Mouse (Mus musculus) right cerebral cortex, postnatal 25 days (tissue): Measurements from ENCODE around the gene Zfp668.
A peak's percentile ranks its signal among the peaks of the same experiment; 100 is the strongest.

ENCODE experiments used
- DNase-seq: peaks from one replicate; pipeline ENCODE4 v3.0.0; 2022

Gene Zfp668

DNA sequence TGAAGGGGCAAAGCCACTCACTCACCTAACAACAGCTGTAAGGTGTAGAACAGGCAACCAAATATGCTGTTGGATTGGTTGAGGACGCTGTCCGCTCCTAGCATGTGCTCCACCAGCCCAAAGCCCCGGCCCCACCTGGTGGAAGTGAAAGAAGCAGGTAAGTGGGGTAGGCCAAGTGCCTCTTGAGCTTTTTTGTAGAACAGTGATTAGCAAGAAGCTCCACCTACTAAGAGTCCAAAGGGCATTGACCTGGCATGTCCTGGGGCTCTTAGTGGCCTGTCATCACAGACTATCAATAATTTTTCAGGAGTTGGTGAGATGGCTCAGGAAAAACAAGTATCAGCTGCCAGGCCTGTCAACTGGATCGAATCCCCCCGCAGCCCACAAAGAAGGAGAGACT is 17.9 kb upstream of the Zfp668 start:
- DNase-seq: no peak

DNA sequence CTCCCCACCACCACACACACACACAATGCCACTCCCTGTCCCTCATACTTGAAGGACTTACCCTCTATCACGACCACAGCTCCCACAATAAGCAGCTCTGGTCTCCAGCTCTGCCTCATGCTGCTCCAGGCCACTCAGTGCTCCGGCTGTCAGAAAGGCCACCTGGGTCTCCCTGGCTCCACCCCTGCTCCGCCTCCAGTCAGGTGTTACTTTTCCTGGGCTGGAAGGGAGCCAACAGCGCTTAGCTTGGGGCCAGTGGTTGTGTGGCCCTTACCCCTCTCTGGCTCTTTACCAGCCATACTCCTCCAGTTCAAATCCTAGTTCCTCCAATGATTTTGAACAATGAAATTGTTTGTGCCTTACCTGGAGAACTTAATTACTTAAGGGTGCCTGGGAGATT is 14.2 kb upstream of the Zfp668 start, which contains the start of gene Prss53:
Prss53 (minus strand) TSS at position 173 of the 400 bp plus-strand sequence.
- no peak for DNase-seq

DNA sequence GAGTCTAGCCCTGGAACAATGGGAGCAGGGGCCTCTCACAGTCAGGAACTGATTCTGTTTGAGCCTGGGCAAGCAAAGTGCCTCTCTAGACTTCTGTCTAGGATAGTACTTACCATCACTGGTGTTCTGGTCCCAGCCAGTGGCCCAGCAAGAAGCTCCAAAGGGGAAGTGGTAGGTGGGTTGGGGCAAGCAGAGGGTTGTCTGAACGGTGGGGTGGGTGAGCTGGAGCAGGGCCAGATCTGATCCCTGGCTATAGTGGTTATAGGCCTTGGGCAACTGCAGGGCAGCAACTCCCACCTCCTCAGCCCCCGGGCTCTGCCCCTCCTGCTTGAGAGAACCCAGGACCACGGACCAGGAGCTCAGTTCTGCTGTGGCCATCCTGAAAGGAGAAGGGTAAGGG is 12.2 kb upstream of the Zfp668 start:
- DNase-seq: no peak

DNA sequence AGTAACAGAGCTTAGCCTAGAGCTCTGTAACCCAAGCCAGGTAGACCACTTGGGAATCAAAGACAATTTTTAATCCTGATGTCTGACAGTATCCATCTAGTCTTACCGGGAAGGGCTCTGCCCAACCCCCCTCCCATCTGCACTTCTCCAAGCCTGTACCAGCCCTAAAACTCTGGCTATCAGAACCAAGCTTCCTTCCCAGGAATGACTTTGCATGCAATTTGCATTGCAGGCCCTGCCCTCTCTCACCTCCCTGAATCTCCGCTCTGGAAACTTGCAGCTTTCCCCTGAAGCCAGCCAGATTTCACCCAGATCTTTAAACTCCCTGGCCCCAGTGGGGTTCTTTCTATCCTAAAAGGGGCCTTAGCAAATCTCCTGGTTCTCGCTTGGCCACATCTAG is 11.2 kb upstream of the Zfp668 start:
- no peak for DNase-seq

DNA sequence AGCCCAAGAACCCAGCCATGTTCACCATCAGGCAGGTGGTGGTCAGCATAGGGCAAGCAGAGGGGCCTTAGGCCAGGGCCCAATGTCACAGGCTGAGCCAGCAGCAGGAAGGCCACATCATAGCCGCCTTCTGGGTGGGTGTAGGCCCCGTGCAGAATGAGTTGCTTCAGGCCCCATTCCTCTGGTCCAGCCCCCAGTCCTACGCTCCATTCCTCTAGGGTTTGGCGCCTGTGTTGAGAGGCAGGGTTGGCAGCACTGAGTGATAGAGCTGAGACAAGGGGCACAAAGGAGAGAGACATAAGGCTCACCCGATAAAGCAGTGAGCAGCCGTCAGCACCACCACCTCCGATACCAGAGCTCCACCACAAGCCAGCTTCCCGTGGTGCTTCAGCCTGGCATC is 10.6 kb upstream of the Zfp668 start:
- no peak for DNase-seq

DNA sequence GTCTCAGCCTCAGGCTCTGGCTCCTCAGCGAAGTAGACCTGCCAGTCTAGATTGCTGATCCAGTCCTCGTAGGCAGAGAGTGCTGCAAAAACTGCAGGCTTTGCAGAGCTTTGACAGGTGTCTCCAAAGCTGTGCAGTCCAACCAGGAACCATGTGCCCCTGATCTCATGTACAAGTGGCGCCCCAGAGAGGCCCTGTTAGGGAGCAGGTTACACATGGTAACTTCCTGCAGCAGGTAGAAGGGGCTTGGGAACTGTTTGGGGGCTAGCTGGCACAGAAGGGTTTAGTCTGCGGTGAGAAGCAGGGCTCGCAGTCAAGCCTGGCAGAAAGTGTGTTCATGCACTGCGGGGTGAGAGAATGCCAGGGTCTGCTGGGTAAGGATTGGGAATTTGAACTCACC is 9.9 kb upstream of the Zfp668 start:
- no peak for DNase-seq

DNA sequence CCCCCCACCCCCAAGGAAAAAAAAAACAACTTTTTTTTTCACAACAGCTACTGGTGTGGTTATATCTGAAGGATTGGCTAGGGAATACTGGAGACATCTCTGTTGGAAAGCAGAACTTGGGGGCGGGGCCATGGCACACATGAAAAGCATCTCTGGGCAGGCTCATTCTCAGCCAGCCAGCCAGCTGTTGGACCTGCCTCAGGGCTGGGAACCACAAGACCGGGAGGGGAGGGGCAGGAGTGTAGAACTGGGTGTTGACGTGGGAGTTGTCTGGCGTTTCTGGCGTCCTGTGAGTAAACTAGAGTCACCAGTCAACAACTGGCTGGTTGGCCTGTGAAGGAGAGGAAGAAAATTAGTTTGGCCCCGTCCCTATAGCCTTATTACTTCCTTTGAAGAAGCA is 9.3 kb upstream of the Zfp668 start:
- DNase-seq: no peak

DNA sequence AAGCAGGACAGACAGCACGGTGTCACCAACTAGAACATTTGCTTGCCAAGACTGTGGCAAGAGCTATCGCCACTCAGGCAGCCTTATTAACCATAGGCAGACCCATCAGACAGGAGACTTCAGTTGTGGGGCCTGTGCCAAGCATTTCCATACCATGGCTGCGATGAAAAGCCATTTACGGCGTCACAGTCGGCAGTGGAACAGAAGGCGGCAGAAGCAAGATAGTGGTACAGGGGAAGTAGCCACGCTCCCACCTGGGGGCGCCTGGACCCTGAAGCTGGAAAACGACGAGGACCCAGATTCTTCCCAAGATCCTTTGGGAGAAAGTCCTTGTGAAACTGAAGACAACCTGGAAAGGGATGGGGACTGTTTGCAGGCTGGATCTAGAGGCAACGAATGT is 3.8 kb upstream of the Zfp668 start:
- no peak for DNase-seq

DNA sequence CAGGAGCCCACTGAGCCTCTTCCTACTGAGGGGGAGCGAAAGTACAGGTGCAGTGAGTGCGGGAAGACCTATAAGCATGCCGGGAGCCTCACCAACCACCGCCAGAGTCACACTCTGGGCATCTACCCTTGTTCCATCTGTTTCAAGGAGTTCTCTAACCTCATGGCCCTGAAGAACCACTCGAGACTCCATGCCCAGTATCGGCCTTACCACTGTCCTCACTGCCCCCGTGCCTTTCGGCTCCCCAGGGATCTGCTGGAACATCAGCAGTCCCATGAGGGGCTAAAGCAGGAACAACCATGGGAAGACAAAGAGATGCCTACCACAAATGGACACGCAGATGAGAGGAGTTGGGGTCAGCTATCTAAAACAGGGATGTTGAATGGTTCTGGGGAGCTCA is 2.7 kb upstream of the Zfp668 start:
- no peak for DNase-seq

DNA sequence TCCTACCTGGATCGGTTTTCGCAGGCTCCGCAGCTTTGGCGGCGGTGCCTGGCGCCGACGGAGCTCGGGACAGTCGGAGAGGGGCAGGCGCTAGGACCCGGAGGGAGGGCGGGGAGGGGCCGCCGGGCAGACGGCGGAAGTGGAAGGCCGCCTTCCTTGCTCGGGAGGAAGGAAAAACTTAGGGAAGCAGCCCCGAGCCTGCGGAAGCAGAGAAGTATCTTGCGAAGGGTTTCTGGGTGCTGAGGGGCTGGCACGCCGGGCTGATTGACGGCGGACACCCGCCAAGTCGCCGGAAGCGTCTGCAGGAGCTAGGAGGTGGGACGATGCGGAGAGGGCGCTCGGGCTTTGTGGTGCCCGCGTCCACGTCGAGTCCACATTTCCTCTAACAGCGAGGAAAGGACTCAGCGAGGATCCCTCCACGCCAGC is 574 bp downstream of the Zfp668 start, which contains the start of gene Zfp646:
Zfp646 (plus strand) TSS at position 181 of the 426 bp plus-strand sequence.
- DNase-seq: no peak

DNA sequence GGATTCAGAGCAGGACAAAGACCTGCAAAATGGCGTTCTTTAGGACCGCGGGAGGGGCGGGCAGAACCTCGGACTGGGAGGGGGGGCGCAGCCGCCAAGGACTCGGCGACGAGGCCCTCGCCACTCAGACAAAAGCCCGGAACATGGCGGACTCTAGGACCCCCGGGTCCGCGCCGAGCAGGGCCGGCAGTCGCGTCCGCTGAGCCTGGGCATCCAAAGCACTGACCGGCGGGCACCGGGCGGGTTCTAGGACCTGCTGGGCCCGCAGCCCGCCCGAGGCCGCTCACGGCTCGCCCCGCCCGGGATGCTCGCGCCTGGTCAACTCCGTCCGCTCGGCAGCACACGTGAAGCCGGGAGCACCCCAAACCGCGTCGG is 1.0 kb downstream of the Zfp668 start:
- DNase-seq: peak; percentile 95

DNA sequence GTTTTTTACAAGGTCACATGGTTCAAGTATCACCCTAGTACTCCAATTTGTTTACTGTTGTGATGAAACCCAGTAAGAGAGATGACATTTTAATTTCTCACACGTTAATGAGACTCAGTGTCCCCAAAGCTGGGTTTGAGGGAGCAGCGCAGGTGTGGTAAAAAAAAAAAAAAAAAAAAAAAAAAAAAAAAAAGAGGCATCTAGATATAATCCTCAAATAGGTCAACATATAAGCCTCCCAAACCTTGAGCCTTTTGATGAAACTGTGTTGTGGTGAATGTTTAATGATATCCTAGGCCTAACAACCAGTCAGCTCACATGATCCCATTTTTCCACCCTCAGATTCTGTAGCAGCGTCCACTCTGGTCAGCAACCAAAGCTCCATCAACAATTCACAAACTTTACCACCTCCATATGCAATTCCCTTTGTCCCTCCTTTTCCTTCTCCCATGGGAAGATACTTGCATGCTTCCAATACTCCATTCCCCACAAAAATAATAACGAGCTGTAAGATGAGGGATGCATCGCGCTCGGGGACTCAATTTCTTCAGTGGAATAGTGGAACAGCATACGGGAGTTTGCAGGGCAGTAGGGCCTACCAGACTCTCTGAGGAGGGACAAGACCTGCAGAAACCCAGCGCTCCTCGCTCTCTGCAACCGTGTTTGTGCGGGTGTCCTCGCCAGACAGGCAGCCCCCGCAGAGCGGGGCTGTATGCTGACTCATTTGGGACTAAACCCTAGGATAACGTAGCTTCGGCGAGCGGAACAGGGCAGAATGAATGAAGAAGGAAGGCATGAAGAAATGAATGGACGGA is 1.6 kb downstream of the Zfp668 start:
- DNase-seq: no peak

DNA sequence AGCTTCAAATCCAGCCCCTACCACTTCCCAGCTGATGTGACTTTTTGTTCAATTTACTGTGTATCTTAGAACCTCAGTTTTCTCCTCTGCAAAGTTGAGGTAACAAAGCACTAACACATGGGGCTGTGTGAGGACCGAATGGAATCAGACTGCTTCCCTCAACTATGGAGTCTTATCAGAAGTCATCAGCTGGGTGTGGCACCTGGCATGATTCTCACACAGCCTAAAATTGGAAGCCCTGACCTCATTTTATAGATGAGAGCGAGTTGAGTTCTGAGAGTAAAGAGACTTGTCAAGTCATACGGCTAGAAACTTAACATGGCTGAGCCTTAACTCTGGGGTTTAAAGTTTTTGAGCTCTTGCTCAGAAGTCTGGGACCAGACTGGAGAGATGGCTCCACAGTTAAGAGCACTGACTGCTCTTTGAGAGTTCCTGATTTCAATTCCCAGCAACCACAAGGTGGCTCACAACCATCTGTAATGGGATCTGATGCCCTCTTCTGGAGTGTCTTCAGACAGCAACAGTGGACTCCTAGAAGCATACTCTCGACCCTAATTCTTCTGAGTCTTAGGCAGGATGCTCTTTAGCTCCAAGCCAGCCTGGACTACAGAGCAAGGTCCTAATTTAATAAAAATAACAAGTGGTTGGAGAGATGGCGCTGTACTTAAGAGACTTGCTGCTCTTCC is 6.3 kb downstream of the Zfp668 start:
- no peak for DNase-seq

DNA sequence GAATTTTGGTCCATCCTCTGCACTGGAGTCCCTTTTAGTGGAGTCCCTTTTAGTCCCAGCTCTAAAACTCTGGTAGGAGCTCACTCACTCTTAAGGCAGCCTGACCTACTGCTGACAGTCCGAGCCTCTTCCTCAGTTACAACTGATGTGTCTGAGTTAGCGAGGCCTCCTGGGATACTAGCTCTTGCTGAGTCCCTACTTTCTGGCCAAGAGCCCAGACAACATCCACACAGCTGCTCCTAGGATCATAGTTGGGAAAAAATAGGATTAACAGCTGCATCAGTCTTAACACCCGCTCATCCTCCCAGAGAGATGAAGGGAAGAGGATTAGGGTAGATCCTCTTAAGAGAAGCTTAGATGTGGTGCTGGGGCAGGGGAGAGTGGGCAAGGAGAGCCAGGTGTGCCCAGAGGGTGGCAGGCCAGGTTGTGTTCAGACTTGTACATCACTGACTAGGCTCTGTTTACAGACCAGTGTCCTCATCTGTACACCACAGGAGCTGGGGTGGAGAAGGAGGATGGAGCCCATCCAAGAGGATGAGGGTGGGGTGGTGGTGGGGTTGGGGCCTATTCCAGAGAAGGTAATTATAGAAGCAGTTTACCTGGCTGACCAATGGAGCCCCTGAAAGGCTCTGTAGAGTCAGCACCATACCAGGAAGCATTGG is 7.3 kb downstream of the Zfp668 start:
- DNase-seq: peak; percentile 15

DNA sequence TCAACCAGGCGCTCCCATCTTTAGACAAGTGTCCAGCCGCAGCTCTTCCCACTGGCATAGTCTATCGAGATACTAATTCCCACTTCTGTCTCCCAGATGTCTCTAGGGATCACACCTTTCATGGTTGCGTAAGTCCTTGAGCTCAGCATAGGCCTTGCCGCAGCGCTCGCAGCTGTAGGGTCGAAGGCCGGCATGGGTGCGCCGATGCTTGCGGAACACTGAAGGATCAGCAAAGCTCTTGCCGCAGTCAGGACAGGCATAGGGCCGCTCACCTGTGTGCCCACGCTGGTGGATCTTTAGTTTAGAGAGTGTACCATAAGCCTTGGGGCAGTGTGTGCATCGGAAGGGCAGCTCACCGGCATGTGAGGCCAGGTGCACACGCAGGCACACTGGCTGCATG is 9.0 kb downstream of the Zfp668 start:
- DNase-seq: no peak

DNA sequence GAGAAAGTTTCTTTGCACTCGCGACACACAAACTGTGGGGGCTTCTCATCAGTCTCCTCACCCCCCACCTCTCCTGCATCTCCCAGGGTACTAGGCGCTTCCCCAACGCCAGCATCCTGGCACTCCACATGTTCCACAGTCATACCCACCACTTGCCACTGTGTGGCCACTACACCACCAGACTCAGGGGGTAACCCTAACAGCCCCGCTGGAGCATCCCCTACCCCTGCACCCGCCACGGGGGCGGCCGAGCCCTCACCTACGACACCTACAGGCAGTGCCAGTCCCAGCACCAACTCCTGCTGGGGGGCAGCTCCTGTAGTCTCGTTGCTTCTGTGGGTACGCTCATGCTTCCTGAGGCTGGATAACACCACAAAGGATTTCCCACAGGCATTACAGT is 10.2 kb downstream of the Zfp668 start:
- DNase-seq: no peak

DNA sequence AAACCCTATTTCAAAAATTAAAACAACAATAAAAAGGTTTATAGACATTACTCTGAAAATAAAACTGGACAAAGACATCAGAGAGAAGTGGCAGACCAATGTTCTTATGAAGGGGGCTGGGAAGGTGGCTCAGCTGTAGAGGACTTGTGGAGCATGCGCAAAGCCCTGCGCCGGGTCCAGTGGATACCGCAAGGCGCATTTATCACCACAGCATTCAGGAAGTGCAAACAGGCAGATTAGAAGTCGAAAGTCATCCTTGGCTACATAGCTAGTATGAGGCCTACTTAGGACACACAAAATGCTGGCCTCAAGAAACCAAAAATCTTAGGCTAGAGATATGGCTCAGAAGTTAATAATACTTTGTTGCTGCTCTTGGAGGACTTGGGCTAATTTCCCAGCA is 18.4 kb downstream of the Zfp668 start:
- DNase-seq: no peak

DNA sequence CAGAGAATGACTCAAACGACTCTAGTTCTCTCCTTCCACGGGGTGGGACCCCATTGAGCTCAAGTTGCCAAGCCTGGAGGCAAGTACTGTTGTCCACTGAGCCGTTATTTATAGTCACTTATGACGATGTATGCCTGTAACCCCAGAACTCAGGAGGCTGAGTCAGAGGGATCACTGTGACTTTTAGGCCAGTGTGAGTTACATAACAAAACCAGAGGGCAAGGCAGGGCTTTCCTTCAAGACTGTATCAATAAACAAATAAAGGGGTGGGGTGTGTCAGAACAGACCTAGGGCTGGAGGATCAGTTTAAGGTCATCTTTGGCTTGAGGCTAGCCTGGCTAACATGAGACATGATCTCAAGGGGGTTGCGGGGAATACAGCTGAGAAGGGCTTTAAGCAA is 25.7 kb downstream of the Zfp668 start:
- no peak for DNase-seq

DNA sequence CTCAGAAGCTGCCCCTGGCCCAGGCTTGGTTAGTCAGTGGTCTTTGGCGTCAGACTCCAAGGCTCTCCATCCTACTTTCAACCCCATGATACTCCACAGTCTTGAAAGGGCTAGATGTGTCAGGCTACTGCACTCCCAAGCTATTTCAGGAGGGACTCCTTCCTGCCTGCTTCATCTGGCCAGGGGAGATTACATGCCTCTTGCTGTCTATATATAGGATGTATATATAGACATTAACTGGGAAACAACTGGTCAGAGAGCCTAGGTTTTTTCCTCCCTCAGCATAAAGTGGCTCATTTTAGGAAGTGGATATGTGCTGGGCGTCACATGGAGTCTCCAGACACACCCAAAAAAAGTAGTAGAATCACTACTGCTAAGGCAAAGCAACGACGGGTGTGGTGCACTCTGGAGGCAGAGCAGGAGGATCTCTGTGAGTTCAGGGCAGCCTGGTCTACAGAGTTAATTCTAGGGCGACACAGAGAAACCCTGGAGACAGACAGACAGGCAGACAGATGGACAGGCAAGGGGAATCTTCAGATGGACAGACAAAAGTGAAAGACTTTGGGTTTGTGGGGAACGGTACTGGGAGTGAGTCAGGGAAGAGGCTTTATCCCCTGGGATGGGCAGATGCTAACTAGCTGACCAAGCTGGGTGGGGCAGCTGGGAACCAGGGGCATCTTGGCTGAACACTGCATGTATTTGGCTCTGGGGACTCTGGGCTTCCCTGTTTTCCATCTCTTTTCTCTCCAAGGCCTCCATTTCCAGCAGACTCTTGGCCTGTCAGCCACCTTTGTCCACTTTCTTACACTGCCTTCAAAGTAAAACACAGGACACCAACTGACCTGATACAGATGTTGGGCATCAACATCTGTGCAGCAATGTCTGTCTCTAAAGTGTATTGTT is 26.4 kb downstream of the Zfp668 start:
- DNase-seq: no peak

DNA sequence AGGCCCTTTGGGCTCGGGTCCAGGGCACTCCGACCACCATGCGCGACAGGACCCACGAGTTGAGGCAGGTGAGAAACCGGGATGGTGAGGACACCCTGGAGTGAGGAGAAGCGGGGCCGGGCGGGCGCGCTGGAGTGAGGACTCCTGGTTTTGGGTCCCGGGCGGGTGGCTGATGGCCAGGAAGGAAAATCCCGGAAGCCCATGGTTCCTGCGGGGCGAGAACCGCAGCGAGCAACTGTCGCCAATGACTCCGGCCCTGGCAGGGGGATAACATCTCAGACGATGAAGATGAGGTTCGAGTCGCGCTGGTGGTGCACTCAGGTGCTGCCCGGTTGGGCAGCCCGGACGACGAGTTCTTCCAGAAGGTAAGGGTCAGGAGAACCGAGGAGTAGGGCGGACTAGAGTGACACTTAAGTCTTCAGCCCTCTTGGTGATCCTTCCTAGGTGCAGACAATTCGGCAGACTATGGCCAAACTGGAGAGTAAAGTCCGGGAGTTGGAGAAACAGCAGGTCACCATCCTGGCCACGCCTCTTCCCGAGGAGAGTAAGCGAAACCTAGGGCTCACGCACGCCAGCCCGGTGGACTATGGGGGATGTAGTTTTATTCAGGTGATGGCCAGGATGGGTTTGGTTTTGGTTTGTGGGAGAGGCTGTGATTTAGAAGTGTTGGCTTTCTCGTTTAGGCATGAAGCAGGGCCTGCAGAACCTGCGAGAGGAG is 34.5 kb downstream of the Zfp668 start:
- peak; percentile 83 for DNase-seq

DNA sequence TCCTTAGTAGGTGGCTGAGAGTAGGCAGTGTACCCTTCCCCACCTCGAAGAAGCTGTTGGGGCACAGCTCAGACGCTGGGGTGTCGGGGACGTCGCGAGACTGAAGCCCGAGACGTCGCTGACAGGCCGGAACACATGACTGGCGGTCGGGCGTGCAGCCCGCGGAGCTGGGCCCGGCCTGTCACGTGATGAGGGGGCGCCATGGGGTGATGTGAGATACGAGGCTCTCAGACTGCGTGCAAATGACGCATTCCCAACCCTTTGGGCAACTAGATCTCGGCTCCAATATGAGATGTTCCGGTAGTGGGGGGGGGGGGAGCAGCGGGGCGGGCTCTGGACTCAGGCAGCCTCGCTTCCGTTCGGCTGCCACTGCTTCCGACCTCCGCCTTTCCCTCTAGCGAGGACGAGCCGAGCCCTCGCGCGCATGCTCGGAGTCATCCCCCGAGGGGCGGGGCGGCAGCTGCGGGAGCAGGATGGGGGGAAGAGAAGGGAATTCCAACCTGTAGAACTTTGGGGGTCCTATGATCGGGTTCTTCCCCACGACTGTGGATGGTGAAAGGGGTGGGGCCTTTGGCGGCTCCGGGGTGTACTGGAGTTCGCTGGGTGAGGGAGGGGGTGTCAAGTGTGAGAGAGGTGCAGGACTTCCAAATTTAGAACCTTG is 35.2 kb downstream of the Zfp668 start:
- peak; percentile 98 for DNase-seq

DNA sequence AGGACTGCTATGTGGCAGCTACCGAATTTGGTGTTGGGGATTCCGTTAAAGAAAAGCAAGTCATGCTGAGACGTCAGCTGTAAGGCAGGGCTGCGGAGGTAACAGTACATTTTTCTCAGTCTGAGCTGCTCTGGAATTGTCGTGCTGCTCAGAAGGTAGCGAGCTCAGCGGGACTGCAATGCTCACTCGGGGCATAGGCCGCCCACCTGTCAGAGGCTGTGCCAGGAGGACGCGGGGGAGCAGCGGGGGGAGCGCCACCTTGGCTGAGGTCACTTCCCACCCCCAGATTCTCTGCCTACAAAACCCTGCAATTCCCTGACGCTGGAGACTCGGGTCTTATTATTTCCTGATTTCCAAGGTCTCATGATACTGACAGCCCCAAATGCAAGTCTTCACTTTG is 35.7 kb downstream of the Zfp668 start:
- peak; percentile 79 for DNase-seq
